Comparison of ENCODE assay signal across 9 mouse cellular contexts in the genomic region with DNA sequence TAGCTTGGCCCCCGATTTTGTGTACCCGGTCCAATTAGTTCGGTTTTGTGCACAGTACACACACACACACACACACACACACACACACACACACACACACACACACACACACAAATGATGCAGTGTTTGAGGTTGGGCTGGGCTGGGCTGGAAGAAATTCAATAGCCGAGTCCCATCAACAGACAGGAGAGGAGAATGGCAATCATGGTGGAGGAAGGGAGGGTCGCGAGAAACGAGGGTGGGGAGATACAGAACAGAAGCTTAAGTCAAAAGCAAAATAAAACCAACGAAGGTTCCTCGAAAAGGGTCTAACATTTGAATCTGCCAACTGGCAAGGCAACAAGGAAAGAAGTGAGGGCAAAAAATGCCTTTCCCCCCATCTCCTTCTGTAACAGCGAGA. TPM values are rescaled to one million over a fixed set of nuclear protein-coding genes. Genes with fewer than 3 reads are reported as not detected.
DNase-seq lines count a peak whose midpoint lies in the region; ATAC-seq lines count a peak whose summit lies in the region.
"Had no signal": no experiment of that assay in that cellular context is flagged by ENCODE, and none has a peak within 500 bp of the region (broad histone marks: within the 10 kb centered on the region; RNA-seq: fewer than 3 reads in every experiment).

No protein-coding gene starts in this region.

- H3K27me3 ChIP-seq in kidney, embryonic 14.5 days (ENCODE audit: control insufficient read depth, insufficient read depth, low read length) = no peaks in the 10 kb centered on the region; the same call in 1 of the 2 replicates
- H3K27me3 ChIP-seq in hindbrain, embryonic 11.5 days (ENCODE audit: control insufficient read depth, insufficient read depth, low read length) = no peaks in the 10 kb centered on the region
- H3K27me3 ChIP-seq in midbrain, embryonic 15.5 days (replicated peaks) = no peaks in the 10 kb centered on the region

- H3K9me3 ChIP-seq in kidney, embryonic 14.5 days (ENCODE audit: control insufficient read depth, low read length) = no peaks in the 10 kb centered on the region
- no peaks in the 10 kb centered on the region for H3K9me3 ChIP-seq in hindbrain, embryonic 11.5 days (ENCODE audit: control insufficient read depth, low read length)
- no peaks in the 10 kb centered on the region for H3K9me3 ChIP-seq in midbrain, embryonic 15.5 days

- H3K27ac ChIP-seq in kidney, embryonic 14.5 days (ENCODE audit: low read depth, low read length) = no peak overlapping the region
- no peak overlapping the region for H3K27ac ChIP-seq in hindbrain, embryonic 11.5 days (ENCODE audit: low read depth, low read length)
- peak overlapping the region; percentile 94 for H3K27ac ChIP-seq in midbrain, embryonic 15.5 days

- H3K4me1 ChIP-seq in kidney, embryonic 14.5 days (ENCODE audit: control insufficient read depth, insufficient read depth, low read length) = no peaks in the 10 kb centered on the region
- H3K4me1 ChIP-seq in hindbrain, embryonic 11.5 days (replicated peaks; ENCODE audit: control insufficient read depth, insufficient read depth, low read length) = no peaks in the 10 kb centered on the region
- H3K4me1 ChIP-seq in midbrain, embryonic 15.5 days = peaks cover 10% of the 10 kb centered on the region

- intact Hi-C loops in gastrocnemius, postnatal 36 days (cut with DNase I) = no loop called here

- no peaks in the 10 kb centered on the region for H3K36me3 ChIP-seq in kidney, embryonic 14.5 days (ENCODE audit: control insufficient read depth, insufficient read depth, low read length)
- no peaks in the 10 kb centered on the region for H3K36me3 ChIP-seq in hindbrain, embryonic 11.5 days (ENCODE audit: control insufficient read depth, insufficient read depth, low read length)
- H3K36me3 ChIP-seq in midbrain, embryonic 15.5 days (replicated peaks) = no peaks in the 10 kb centered on the region

- peak overlapping the region; percentile 81 for H3K4me2 ChIP-seq in kidney, embryonic 14.5 days (replicated peaks; ENCODE audit: low read depth, low read length)
- peak overlapping the region; percentile 76 for H3K4me2 ChIP-seq in hindbrain, embryonic 11.5 days (replicated peaks; ENCODE audit: low read depth, low read length)
- peak overlapping the region; percentile 63 for H3K4me2 ChIP-seq in midbrain, embryonic 15.5 days

- 32% methylated on average over 10 of the region's 10 CpGs for WGBS in kidney, embryonic 14.5 days
- WGBS in hindbrain, embryonic 11.5 days = 30% methylated on average over 10 of the region's 10 CpGs
- 16% methylated on average over 10 of the region's 10 CpGs for WGBS in midbrain, embryonic 15.5 days

- H3K9ac ChIP-seq in kidney, embryonic 14.5 days (ENCODE audit: low read depth, low read length) = peak overlapping the region; percentile 56; the same call in 1 of the 2 replicates
- 0 out of 2 replicates have a peak overlapping the region, but pooled peaks have one; percentile 11 for H3K9ac ChIP-seq in hindbrain, embryonic 11.5 days (ENCODE audit: low read depth, low read length)
- peak overlapping the region; percentile 89 for H3K9ac ChIP-seq in midbrain, embryonic 15.5 days

- peak overlapping the region; percentile 57 for H3K4me3 ChIP-seq in kidney, embryonic 14.5 days (ENCODE audit: low read length)
- H3K4me3 ChIP-seq in hindbrain, embryonic 11.5 days (ENCODE audit: low read depth, low read length) = peak overlapping the region; percentile 67
- H3K4me3 ChIP-seq in midbrain, embryonic 15.5 days = peak overlapping the region; percentile 86

- no peak for ATAC-seq in kidney, embryonic 14.5 days (ENCODE audit: low FRiP score, low TSS enrichment)
- ATAC-seq in hindbrain, embryonic 11.5 days (ENCODE audit: low FRiP score) = no peak
- no peak for ATAC-seq in midbrain, embryonic 15.5 days (replicated peaks)

- DNase-seq in kidney, adult 18-20 months = no peak
- peak; percentile 54 for DNase-seq in cerebellum, adult 9-11 months
- peak; percentile 26 for DNase-seq in hindbrain, embryonic 11.5 days (ENCODE audit: low spot score)
- no peak for DNase-seq in thymus, postnatal 14 days
- DNase-seq in liver = no peak
- DNase-seq in gastrocnemius, postnatal 36 days = no peak
- DNase-seq: adrenal gland, adult 8-10 months had no signal

RNA-seq across cellular contexts. Expression of a gene that starts 1.6 kb away (rescaled TPM):
- 10.5 and 16.9 TPM in 2 replicates for polyA plus RNA-seq in kidney, embryonic 14.5 days (2014; fragmentation: Nextera tagmentation; extraction: Ambion mirVana)
- polyA plus RNA-seq in hindbrain, embryonic 11.5 days (2014; fragmentation: Nextera tagmentation; extraction: Ambion mirVana) = 9.9 and 12.6 TPM in 2 replicates
- polyA plus RNA-seq in midbrain, embryonic 15.5 days (2015; fragmentation: Nextera tagmentation; extraction: Ambion mirVana) = 35.0 and 37.2 TPM in 2 replicates
- total RNA-seq in gastrocnemius, postnatal 36 days (2021) = not detected

Comparison
In these comparisons a context has a peak if more than half of its experiments do, and no peak if none do; other contexts are left out.
1. H3K9ac ChIP-seq: peak in every context shown above with its lines; median percentile 89 in midbrain, embryonic 15.5 days; 56 in kidney, embryonic 14.5 days; 11 in hindbrain, embryonic 11.5 days.
2. DNase-seq: peak in cerebellum, adult 9-11 months (single experiment) and hindbrain, embryonic 11.5 days (single experiment); none in kidney, adult 18-20 months (single experiment), thymus, postnatal 14 days (single experiment), liver (single experiment) and gastrocnemius, postnatal 36 days (0 of 2).
3. Peak in every context shown above with its lines, with median percentiles within 50 percentile points of each other: H3K4me2 ChIP-seq and H3K4me3 ChIP-seq.